Mouse (Mus musculus): ENCODE measurements around the gene Cd44.

DNA sequence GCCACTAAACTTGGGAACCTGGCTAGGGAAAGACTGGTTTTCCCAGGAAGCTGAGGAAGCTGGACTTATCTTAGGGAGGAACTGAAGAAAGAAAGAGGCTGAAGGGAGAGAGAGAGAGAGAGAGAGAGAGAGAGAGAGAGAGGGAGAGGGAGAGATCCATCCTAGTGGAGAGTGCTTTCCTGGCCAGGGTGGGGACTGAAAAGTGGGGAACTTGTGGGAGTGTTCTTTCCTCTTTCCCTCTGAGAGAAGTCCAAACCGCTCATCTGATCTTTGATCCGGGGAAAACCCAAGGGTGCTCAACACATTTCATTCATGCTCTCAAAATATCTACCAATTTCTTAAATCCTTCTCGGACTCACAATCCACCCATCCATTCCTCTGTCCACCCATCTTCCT, 361 bp upstream of the Cd44 start:
- no peak for TF ChIP-seq HCFC1 (IDR thresholded peaks at IDR 0.05; ENCODE audit: borderline replicate concordance, insufficient read depth, low read length)
- no peak for TF ChIP-seq ZC3H11A (IDR thresholded peaks at IDR 0.05; ENCODE audit: borderline replicate concordance, low read depth, low read length)
- TF ChIP-seq ZNF384 (IDR thresholded peaks at IDR 0.05; ENCODE audit: low read depth, low read length): no peak
- no peak for TF ChIP-seq MAFK (IDR thresholded peaks at IDR 0.05; ENCODE audit: insufficient read depth, low read depth, low read length)
